Mouse (Mus musculus) cortical plate, adult 2 months (tissue): Measurements from ENCODE around the gene Fcgr3. TPM values are rescaled to one million over a fixed set of nuclear protein-coding genes. Genes with fewer than 3 reads are reported as not detected.
A peak's percentile ranks its signal among the peaks of the same experiment; 100 is the strongest.
"Not testable (repeated sequence)": the region's sequence is repeated elsewhere in the genome, so short reads cannot be mapped to it uniquely, and the experiment has no call there.

Experiments
- H3K27ac ChIP-seq: fragments of 200-500 bp; 2 replicates; pipeline ENCODE4 v1.5.1; 2012; ENCODE audit warnings: low read length, control low read depth, inconsistent platforms; ENCODE audit not compliant: insufficient read depth
- H3K4me1 ChIP-seq: fragments of 200-500 bp; 2 replicates; pipeline ENCODE4 v1.6.1; 2011; ENCODE audit warnings: low read length; ENCODE audit not compliant: control insufficient read depth, insufficient read depth
- H3K4me3 ChIP-seq: fragments of 200-500 bp; 2 replicates; pipeline ENCODE4 v1.5.1; 2011; ENCODE audit warnings: mild to moderate bottlenecking, low read length, control low read depth; ENCODE audit not compliant: insufficient read depth
- CTCF ChIP-seq: fragments of 200-500 bp; IDR thresholded peaks from 2 replicates; pipeline ENCODE4 v1.5.1; 2011; ENCODE audit warnings: mild to moderate bottlenecking, control low read depth, low read length; ENCODE audit not compliant: insufficient read depth; ENCODE audit errors: extremely low read depth
- POLR2A ChIP-seq: fragments of 200-500 bp; IDR thresholded peaks from 2 replicates; pipeline ENCODE4 v1.6.1; 2011; ENCODE audit warnings: mild to moderate bottlenecking, low read length, control low read depth; ENCODE audit not compliant: insufficient read depth; ENCODE audit errors: extremely low read depth
- polyA plus RNA-seq: library from polyadenylated mRNA; depleted of rRNA; stranded (reverse); fragments of >200 nt; gene quantifications from 2 replicates; pipeline ENCODE4 v1.2.3, GENCODE M21; 2012

The Fcgr3 gene
- polyA plus RNA-seq, 1 experiment, result 20.6 TPM

DNA sequence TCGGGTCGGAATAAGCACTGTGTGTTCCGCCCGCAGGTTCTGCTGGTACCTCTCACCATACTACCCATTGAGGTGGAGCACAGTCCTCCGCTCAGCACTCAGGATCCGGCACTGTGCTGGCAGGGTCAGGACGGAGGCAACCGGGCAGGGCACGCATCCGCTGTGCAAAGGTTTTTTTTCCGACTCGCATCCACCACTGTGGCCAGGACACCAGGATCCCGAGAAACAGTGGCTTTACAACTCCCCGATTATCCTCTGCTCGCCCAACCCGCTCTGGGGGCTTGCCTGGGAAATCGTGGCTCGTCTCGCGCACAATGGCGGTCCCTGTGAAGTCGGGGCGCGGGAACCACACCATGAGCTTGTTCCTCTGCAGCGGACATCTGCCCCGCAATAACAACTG is 21.0 kb upstream of the Fcgr3 start:
- TF ChIP-seq POLR2A, result no peak
- no peak for TF ChIP-seq CTCF
- peak overlapping the region; percentile 24 for H3K4me3 ChIP-seq
- no peak overlapping the region for H3K27ac ChIP-seq
- H3K4me1 ChIP-seq, result no peaks in the 10 kb centered on the region

DNA sequence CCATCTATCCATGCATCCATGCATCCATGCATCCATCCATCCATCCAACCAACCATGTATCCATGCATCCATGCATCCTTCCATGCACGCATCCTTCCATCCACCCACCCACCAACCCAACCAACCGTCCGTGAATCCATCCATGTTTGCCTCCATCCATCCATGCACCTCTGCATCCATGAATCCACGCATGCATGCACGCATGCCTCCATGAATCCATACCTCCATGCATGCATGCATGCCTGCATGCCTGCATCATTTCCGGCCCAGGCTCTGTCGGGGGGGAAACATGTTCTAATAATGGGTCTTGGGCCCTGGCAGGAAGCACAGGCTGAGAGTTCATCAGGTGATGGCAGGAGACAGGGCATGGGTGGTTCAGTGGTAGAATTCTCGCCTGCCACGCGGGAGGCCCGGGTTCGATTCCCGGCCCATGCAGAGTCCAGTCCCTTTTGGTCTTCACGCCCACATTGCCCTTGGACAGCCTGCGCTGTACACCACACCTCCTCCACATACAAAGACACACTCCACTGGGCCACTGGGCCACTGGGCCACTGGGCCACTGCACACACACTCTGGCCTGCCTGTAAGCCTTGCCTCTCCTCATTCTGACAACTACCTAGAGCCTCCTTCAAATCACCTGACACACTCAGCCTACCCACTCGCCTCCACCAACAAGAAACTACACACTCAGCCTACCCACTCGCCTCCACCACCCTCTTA is 16.9 kb upstream of the Fcgr3 start:
- H3K4me1 ChIP-seq, H3K27ac ChIP-seq, H3K4me3 ChIP-seq: not testable (repeated sequence)

DNA sequence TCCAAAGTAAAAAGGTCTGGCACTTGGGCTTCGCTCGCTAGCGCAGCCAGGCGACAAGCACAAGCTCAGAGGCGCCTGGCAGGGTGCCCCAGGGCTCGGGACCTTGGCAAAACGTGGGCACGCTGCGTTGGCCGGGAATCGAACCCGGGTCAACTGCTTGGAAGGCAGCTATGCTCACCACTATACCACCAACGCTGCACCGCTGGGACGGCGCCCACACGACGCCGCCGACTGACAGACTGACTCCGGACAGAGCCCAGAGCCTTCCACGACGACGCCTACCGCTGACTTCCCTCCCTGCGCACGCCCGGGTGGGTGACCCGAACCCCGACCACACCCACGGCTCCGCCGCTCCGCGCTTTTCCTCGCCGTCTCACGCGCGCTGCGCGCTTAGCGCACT is 15.1 kb upstream of the Fcgr3 start:
- not testable (repeated sequence) for H3K4me1 ChIP-seq, H3K27ac ChIP-seq, H3K4me3 ChIP-seq

DNA sequence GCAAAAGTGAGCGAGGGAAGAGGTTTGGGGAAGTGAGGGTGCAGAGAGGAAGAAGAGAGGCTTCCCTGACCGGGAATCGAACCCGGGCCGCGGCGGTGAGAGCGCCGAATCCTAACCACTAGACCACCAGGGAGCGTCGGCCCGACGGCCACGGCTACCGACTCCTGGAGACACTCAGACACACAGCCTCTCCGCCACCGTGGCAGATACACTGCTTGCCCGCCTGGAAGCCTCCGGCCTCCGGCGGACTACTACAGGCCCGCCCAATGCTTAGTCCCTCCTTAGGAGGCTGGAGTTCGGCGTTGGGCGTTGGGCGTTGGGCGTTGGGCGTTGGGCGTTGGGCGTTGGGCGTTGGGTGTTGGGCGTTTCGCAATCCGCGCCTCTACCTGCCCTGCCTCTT is 14.6 kb upstream of the Fcgr3 start:
- H3K4me3 ChIP-seq, H3K4me1 ChIP-seq, H3K27ac ChIP-seq: not testable (repeated sequence)

DNA sequence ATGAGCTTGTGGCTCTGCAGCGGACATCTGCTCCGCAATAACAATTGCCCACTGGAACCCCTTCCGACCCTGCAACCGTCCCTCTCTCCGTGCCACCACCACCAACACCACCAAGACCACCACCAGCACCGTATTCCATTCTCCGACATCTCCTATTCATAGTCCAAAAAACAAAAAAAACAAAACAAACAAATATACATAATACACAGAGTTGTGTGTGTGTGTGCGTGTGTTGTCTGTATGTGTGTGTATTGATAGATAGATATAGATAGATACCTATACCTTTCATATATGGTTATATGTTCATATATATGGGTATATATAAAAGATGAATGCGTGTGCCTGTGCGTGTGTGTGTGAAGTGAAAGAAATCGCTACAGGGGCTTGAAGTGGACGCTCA is 13.7 kb upstream of the Fcgr3 start:
- not testable (repeated sequence) for H3K4me3 ChIP-seq, H3K4me1 ChIP-seq, H3K27ac ChIP-seq

DNA sequence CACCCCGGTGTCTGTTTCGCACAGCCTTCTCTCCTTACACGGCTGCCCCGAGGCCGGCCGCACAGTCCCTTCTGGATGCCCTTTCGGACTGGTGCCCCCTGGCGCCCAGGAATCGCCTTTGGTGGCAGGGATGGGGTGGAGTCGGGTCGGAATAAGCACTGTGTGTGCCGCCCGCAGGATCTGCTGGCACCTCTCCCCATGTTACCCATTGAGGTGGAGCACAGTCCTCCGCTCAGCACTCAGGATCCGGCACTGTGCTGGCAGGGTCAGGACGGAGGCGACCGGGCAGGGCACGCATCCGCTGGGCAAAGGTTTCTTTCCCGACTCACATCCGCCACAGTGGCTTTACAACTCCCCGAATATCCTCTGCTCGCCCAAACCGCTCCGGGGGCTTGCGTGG is 13.2 kb upstream of the Fcgr3 start:
- H3K4me3 ChIP-seq, H3K27ac ChIP-seq, H3K4me1 ChIP-seq: not testable (repeated sequence)

DNA sequence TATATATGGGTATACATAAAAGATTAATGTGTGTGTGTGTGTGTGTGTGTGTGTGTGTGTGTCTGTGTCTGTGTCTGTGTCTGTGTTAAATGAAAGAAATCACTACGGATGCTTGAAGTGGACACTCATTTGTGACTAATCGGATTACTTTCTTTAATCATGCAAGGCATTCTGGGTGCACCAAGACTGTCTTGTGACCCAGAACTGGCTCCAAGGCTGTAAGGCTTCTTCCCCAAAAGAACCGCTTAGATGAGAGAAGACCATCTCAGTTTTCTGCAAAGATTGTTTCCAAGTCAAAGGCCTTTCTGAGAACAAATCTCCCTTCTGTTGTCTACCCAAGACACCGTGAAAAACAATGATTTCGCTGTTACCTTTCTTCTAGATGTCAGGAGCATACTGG is 12.5 kb upstream of the Fcgr3 start:
- not testable (repeated sequence) for H3K4me3 ChIP-seq, H3K4me1 ChIP-seq, H3K27ac ChIP-seq

DNA sequence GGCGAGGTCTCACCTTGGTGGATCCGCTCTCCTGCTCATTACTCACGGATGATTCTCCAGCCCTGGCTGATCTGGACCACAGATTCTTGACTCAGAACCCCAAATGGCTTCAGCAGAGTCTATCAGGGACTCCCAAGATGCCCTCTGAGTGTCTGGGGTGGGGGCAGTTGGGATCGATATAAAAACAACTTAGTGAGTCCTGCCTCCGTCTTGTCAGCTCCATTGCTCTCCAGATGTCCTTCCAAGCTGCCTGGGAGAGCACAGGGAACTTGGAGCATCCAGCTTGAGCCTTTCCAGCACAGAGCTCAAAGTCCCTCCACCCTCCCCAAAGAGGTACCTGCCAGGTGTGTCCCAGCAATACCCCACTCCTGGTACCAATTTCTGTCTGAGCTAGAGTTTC is 11.4 kb upstream of the Fcgr3 start:
- H3K27ac ChIP-seq, H3K4me1 ChIP-seq, H3K4me3 ChIP-seq: not testable (repeated sequence)

DNA sequence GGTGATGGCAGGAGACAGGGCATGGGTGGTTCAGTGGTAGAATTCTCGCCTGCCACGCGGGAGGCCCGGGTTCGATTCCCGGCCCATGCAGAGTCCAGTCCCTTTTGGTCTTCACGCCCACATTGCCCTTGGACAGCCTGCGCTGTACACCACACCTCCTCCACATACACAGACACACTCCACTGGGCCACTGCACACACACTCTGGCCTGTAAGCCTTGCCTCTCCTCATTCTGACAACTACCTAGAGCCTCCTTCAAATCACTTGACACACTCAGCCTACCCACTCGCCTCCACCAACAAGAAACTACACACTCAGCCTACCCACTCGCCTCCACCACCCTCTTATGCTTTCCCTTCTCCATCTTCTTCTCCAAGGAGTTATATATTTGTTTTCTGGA is 9.5 kb upstream of the Fcgr3 start:
- H3K4me1 ChIP-seq, H3K4me3 ChIP-seq, H3K27ac ChIP-seq: not testable (repeated sequence)

DNA sequence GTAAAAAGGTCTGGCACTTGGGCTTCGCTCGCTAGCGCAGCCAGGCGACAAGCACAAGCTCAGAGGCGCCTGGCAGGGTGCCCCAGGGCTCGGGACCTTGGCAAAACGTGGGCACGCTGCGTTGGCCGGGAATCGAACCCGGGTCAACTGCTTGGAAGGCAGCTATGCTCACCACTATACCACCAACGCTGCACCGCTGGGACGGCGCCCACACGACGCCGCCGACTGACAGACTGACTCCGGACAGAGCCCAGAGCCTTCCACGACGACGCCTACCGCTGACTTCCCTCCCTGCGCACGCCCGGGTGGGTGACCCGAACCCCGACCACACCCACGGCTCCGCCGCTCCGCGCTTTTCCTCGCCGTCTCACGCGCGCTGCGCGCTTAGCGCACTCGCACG is 7.5 kb upstream of the Fcgr3 start:
- H3K27ac ChIP-seq, H3K4me3 ChIP-seq, H3K4me1 ChIP-seq: not testable (repeated sequence)

DNA sequence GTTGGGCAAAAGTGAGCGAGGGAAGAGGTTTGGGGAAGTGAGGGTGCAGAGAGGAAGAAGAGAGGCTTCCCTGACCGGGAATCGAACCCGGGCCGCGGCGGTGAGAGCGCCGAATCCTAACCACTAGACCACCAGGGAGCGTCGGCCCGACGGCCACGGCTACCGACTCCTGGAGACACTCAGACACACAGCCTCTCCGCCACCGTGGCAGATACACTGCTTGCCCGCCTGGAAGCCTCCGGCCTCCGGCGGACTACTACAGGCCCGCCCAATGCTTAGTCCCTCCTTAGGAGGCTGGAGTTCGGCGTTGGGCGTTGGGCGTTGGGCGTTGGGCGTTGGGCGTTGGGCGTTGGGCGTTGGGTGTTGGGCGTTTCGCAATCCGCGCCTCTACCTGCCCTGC is 7.0 kb upstream of the Fcgr3 start:
- H3K27ac ChIP-seq, H3K4me3 ChIP-seq, H3K4me1 ChIP-seq: not testable (repeated sequence)

DNA sequence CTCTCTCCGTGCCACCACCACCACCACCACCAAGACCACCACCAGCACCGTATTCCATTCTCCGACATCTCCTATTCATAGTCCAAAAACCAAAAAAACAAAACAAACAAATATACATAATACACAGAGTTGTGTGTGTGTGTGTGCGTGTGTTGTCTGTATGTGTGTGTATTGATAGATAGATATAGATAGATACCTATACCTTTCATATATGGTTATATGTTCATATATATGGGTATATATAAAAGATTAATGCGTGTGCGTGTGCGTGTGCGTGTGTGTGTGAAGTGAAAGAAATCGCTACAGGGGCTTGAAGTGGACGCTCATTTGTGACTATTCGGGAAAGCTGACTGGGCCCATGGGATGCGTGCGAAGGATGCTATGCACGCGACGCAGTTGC is 6.1 kb upstream of the Fcgr3 start:
- H3K27ac ChIP-seq, H3K4me3 ChIP-seq, H3K4me1 ChIP-seq: not testable (repeated sequence)

DNA sequence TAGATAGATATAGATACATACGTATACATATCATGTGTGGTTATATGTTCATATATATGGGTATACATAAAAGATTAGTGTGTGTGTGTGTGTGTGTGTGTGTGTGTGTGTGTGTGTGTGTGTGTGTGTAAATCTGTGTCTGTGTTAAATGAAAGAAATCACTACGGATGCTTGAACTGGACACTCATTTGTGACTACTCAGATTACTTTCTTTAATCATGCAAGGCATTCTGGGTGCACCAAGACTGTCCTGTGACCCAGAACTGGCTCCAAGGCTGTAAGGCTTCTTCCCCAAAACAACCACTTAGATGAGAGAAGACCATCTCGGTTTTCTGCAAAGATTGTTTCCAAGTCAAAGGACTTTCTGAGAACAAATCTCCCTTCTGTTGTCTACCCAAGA is 4.8 kb upstream of the Fcgr3 start:
- not testable (repeated sequence) for H3K4me1 ChIP-seq, H3K27ac ChIP-seq, H3K4me3 ChIP-seq

DNA sequence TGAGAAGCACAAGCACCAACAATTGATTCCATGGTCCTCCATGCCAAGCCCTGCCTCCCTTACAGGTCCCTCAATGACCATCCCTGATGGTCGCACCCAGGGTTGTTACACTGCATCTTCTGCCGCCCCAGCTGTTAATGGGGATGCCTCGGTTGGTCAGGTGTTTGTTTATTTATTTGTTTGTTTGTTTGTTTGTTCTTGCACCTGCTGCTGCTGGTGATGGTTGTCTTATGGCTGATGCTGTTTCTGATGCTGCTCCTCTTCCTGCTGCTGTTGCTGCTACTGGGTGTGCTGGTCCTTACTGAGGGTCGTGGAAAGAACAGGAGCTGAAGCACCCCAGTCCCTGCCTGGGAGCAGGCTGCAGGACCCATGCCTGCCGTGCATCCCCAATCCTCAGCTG is 3.2 kb upstream of the Fcgr3 start:
- not testable (repeated sequence) for H3K27ac ChIP-seq, H3K4me3 ChIP-seq

DNA sequence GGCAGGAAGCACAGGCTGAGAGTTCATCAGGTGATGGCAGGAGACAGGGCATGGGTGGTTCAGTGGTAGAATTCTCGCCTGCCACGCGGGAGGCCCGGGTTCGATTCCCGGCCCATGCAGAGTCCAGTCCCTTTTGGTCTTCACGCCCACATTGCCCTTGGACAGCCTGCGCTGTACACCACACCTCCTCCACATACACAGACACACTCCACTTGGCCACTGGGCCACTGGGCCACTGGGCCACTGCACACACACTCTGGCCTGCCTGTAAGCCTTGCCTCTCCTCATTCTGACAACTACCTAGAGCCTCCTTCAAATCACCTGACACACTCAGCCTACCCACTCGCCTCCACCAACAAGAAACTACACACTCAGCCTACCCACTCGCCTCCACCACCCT is 1.8 kb upstream of the Fcgr3 start:
- H3K4me1 ChIP-seq, H3K4me3 ChIP-seq, H3K27ac ChIP-seq: not testable (repeated sequence)

More for the DNA sequence above, 3.2 kb upstream of the Fcgr3 start:
- H3K4me1 ChIP-seq, result not testable (repeated sequence)

DNA sequence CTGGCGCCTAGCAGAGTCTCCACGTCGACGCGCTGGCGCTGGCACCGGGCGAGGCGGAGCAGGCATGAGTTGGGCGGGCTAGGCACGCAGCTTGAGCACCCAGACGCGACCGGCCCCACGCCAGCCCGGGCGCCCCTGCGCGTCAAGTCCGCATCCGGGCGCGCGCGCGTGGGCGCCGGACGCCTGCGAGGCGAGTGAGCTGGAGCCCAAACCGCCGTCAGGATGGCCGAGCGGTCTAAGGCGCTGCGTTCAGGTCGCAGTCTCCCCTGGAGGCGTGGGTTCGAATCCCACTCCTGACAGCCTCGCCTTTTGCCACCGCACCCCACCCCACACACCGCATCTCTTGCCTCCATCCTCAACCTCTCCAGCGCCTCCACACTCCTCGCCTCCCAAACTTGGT is 1.0 kb upstream of the Fcgr3 start:
- not testable (repeated sequence) for H3K4me1 ChIP-seq, H3K4me3 ChIP-seq, H3K27ac ChIP-seq

DNA sequence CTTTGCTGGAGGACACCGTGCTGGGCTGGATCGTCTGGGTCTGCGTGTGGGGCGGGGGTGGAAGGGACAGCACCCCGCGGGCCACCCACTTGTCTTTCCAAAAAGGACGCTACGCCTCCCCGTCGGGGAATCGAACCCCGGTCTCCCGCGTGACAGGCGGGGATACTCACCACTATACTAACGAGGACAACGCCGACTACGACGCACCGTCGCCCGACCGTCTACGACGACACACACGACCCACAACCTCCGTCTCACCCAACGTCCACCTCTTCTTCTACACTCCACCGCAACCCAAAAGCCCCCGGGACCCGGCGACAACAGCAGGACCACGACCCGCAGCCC is 480 bp upstream of the Fcgr3 start:
- H3K4me3 ChIP-seq, H3K27ac ChIP-seq, H3K4me1 ChIP-seq: not testable (repeated sequence)
